Mouse (Mus musculus): ENCODE measurements at regions not wholly inside any gene's neighbourhood (a gene's known extent, or its start where the extent isn't known, plus 50 kb on each side); places are given as distances from the start of the nearest gene placed in this dataset.
A peak's percentile ranks its signal among the peaks of the same experiment; 100 is the strongest.

DNA sequence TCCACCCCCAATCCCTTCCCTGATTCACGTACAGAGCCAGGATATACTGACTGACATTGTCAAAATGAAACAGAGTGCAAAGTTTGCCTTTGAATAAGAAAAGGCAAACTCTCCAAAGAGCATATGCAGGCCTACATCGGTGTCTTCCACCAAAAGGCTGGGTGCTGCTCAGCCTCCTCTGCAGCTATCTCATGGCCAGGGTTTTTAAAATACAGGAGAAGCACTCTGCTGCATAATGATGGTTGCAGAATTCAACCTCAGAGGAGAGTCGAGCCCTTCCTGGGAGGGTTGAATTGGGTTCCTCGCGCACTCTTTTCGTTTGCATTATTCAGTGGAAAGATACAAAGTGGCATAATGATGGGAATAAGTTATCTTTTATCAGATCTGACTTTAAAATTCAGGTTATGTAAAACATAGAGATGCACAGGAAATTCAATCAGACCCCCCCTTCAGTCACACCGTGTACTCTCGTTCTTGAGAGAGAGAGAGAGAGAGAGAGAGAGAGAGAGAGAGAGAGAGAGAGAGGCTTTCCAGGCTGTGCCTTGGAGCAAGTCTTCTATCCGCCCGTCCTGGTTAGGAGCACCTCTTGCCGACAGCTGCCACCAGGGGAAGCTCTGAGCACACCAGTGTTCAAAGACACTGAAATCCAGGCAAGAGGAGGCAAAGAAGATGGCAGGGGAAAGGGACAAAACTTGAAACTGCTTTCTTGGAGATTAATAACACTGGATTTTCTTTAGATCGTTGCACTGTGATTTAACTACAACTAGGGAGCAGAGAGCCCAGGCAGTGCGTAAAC is 196.0 kb downstream of the Tmem182 start:
- TF ChIP-seq CTCF (IDR thresholded peaks at IDR 0.05) (peak; percentile 45), EP300 (IDR thresholded peaks at IDR 0.05) (no peak)
